Mouse (Mus musculus): ENCODE measurements around the gene Gjb6. TPM values are rescaled to one million over a fixed set of nuclear protein-coding genes. Genes with fewer than 3 reads are reported as not detected.

The Gjb6 gene
- total RNA-seq, 2 experiments from 2014 or later: not detected

DNA sequence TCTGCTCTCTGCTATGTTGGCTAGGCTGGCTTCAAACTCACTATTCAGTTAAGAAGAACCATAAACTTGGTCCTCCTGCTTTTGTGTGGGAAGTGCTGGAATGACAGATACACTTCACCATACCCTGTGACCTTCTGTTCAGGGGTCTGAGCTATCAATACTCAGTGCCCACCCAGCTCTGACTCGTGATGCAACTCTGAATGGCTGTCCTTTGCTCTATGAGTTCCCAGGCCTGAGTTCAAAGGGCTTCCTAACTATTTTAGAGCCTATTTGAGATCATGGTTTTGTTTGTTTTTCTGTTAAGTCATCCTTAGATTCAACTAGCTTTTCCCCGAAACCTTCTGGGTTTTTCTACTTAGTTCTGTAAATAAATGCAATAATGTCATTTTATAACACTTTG lies 43.4 kb downstream of the Gjb6 start:
- no peak for DNase-seq
- intact Hi-C loops (cut with DNase I): no loop called here

DNA sequence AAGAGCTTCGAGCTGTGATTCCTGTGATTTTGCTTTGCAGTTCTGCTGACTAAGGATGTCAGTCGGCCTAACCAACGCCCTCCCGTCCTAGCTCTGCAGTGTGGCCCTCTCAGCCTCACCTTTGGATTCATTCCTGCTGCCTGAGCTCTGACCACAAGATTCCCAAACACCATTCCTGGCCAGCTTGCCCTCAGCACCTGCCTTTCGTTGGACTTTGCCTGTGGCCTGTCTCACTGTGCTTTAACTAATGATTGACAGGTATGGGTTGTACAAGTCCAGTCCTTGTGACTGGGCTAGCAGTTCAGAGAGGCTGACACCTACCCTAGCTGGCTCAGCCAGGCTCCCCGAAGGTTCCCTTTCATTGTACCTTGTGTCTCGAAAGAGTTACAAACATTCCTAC lies 44.3 kb downstream of the Gjb6 start:
- DNase-seq: no peak
- intact Hi-C loops (cut with DNase I): no loop called here

DNA sequence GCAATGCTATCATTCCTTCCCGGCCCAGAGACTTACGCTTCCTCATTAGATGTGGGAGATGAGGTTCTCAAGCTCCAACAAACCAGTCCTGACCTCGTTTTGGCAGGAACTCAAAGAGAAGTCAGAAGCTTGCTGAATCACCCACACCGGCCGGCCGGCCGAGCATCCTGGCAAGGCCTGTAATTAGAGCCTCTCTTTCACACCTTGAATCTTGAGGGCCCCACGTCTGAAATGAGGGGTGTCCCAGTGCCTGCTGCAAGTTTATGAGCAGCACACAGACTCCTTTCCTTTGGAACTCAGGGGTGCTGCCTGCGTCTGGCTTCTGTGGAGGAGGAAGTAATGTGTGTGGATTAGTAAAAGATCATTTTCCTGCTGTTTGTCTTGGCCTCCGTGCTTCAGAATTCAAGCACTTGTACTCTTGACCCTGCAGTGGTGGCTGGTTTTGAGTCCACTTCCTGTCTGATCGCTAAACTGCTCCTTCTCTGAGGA lies 49.2 kb downstream of the Gjb6 start:
- intact Hi-C loops (cut with DNase I): no loop called here
- peak in 1 of 2 experiments; percentile 7 for DNase-seq

DNA sequence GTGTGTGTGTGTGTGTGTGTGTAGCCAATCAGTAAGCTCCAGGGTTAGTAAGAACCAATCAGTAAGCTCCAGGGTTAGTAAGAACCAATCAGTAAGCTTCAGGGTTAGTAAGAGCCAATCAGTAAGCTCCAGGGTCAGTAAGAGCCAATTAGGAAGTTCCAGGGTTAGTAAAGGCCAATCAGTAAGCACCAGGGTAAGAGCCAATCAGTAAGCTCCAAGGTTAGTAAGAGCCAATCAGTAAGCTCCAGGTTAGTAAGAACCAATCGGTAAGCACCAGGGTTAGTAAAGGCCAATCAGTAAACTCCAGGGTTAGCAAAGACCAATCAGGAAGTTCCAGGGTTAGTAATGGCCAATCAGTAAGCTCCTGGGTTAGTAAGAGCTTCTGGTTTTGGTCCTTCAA lies 50.5 kb downstream of the Gjb6 start:
- intact Hi-C loops (cut with DNase I): no loop called here

DNA sequence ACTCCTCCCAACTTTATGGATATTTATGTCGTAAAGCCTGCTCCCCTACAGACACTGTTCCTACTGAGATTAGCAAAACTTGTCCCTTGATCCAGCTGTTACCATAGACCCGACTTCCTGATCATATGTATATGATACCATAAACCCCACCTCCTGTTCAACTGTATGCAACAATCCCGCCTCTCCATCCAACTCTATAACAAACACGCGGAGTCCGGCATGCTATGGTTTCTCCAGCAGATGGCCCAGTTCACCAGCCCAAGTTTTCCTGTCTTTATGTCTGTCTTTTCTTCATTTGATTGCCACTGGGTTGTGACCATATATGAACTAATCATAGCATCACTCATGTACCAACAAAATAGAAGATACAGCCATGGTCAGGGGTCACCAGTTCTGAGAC lies 57.9 kb downstream of the Gjb6 start:
- DNase-seq: no peak
- intact Hi-C loops (cut with DNase I): no loop called here

More for the DNA sequence above, 50.5 kb downstream of the Gjb6 start:
- no peak for DNase-seq

Other genes starting within 250 kb of the Gjb6 start
- gene Zmym2, start 247.0 kb downstream of the Gjb6 start, total RNA-seq (2021): 10 to 100 TPM; 44.0 to 57.3 TPM
- 10 to 100 TPM; 25.4 to 27.5 TPM for gene Gja3, start 75.5 kb downstream of the Gjb6 start, total RNA-seq (2021)
- under 1 TPM; 0.10 TPM for gene Gjb2, start 28.9 kb downstream of the Gjb6 start, total RNA-seq (2021)
- gene Gm4491, start 17.7 kb downstream of the Gjb6 start, total RNA-seq (2021): not detected

All from heart, postnatal 10 days (tissue).